Mouse (Mus musculus) Muller cell, postnatal 12 days (primary cell): ENCODE data around the gene Cdh23.

Experiments
- DNase-seq: peaks from one replicate; pipeline ENCODE4 v3.0.0-alpha.2; 2015; ENCODE audit errors: inconsistent ontology term

Cdh23 gene

DNA sequence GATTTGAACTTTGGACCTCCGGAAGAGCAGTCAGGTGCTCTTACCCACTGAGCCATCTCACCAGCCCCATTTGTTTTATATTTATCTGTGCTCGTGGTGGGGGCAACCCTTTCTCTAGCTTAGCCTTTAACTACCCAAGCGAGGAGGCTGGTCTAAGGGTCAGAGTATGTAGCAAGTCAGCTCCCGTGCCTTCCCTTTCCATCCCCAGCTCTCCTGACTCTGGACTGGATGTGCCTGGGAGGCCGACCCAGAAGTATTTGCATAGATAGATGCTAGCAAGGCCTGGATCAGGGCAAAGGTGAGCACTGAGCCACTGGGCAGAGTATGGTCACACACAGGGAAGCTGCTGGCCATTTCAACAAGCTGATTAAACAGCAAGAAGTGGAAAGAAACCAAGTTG is 12.5 kb upstream of the Cdh23 start:
- no peak for DNase-seq

DNA sequence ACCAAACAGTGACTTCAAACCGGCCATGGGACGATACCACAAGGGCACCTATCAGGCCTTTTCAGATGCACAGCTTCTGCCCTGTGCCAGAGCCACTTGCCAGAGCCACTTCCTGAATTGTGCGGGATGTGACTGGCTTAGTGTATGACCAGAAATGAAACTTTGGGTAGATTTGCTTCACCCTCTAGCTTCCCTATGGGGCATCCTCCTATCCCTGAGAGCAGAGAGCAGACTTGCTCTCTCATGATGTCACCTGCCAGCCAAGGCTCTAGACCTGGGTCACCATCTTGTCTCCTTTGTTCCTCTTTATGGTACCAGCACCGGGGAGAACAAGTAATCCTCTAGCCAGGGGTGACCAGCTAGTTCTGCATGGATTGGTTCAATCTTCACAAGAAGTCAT is 10.0 kb upstream of the Cdh23 start:
- DNase-seq = no peak

DNA sequence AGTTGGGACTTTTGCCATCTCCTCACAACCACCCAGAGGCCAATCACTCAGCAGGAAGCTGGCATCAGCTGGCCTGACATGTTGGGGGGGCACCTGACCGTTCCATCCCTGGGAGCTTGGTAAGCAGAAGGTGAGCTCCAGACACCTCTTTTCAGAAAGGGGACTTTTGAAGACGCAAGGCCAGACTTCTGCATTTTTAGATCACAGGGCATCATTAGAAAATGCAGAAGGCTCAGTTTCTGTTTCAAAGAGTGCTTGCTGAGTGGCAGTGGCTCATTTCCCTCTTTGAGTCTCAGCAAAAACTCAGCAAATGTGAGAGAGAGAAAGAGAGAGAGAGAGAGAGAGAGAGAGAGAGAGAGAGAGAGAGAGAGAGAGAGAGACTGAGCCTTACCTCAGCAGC is 8.8 kb upstream of the Cdh23 start:
- no peak for DNase-seq

DNA sequence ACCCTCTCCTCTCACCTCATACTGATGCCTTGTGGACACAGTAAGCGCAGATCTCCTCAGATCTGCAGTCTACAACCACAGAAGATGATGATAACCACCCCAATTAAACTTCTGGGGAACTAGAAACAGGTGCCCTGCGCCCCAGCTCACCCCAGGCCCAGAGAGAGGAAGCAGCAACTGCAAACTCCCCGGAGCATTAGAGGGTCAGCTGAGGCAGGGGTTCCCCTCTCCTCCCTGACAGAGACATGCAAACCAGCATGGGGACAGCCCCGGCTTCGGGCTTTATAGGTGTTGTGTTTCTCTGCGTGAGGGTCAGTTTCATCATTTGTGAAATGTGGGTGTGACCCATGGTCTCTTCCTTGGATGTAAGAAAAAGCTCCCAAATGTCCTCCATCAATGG is 1.5 kb upstream of the Cdh23 start:
- no peak for DNase-seq

DNA sequence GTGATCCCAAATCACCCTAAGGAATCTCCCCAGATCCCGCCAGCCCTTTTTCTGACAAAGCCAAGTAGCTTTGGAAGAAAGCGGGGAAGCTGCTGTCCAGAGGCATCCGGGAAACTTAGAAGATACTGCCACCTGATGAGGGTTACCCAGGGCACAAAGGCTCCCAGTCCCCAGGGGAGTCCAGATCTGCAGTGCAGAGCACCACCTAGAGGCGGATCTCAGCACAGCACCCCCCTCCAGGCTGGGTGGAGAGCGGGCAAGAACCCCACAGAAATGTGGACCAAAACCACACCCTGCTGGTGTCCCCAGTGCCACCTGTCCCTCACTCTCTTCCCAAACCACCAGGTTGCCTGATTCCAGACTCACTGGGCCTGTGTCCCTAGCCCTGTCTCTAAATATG is 685 bp upstream of the Cdh23 start:
- peak; percentile 67 for DNase-seq

GRCm38 (mm10) chr10:60691671-60692390 is 4.5 kb downstream of the Cdh23 start:
- DNase-seq = no peak

- DNase-seq = no peak
These were observed 5.3 kb downstream of the Cdh23 start for GRCm38 (mm10) chr10:60690960-60691359.

GRCm38 (mm10) chr10:60689396-60689795 is 6.9 kb downstream of the Cdh23 start:
- no peak for DNase-seq

DNA sequence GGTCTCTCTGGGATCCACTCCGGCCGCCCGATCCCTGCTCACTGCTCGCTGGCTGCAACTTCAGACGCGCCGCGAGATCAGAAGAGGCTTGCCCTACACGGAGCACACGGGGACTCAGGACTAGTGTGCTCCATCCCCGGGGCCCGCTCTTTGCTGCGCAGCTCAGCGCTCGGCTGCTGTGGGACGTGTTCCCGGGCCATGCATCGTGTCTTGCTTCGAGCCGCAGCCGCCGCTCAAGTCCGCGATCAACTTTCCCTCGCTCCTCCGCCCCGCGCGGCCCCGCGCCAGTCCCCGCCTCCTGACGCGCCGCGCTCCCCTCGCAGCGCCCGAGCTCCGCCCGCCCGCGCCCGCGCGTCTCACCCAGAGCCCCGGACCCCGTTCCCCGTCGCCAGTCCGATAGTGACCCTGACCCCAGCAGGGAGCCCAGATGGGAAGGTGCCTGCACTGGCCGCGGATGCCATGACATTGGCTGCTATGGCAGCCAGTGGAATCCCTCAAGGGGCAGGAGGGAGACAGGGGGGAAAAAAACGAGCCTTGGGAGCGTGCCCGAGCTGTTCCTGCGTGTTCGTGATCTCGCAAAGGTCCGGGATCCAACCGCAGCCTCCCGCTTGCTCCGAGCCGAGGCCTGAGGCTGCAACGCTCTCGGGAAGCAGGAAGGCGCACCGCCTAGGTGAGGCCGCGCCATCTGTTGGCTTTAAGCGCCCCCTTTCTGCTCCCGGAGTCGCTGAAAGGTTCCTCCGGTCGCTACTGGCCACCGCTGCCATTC is 9.1 kb downstream of the Cdh23 start:
- peak; percentile 81 for DNase-seq

GRCm38 (mm10) chr10:60686641-60686975 is 9.7 kb downstream of the Cdh23 start:
- peak; percentile 56 for DNase-seq

GRCm38 (mm10) chr10:60685764-60686640 is 10.3 kb downstream of the Cdh23 start:
- peak; percentile 72 for DNase-seq

DNA sequence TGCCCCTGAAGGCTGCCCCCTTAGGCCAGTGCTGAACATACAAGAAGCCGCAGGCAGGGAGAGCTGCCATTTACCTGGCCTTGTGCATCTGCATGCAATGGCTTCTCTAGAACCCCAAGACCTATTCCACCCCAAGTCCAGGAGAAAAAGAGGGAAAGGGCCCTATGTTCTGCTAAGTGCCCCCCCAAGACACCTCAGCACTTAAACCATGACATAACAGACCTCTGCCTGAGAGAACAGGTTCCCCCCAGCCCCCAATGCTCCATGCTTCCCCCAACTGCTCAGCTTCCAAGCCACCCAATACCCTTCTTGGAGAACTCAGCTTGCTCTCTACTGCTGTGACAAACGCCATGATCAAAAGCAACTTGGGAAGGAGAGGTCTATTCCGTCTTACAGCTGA is 17.4 kb downstream of the Cdh23 start:
- no peak for DNase-seq

GRCm38 (mm10) chr10:60677319-60677718 is 19.0 kb downstream of the Cdh23 start:
- no peak for DNase-seq

DNA sequence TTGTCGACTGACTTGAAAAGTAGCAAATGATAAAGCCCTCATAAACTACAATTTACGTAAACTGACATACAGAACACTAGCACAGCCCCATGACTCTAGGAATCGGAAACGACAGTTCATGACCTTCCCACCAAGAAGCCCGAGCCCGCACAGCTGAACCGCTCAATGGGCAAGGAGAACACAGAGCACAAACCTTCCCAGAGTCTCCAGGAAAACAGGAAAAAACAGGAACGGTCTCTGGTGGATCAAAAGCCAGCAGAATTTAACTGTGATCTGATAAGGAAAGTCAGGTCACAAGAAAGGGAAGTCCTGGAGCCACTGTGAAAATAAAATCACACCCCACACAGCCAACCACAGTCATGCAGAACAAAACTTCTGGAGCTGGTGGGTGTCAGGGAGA is 26.1 kb downstream of the Cdh23 start:
- no peak for DNase-seq

GRCm38 (mm10) chr10:60668591-60668990 is 27.7 kb downstream of the Cdh23 start:
- DNase-seq = no peak

- no peak for DNase-seq
These were observed 35.3 kb downstream of the Cdh23 start for GRCm38 (mm10) chr10:60660986-60661385.

- no peak for DNase-seq
These were observed 36.8 kb downstream of the Cdh23 start for GRCm38 (mm10) chr10:60659450-60660020.

DNA sequence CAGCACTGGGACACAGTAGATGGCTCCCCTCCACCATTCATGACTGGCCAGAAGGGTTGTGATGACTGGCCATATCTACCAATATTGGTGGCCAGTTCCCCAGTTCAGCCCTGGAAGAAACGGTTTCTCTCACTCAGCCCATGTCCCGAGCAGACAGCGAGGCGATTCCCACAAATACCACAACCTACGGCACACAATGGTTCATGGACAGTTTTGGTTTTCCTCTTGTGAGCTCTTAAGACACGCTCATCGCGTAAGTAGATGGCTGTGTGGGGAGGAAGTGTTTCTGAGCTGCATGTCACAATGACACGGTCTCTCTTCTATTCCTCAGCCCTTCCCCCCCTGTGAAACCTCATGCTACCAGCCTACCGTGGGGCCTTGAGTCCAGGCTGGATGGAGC is 38.1 kb downstream of the Cdh23 start:
- DNase-seq = no peak

GRCm38 (mm10) chr10:60653675-60654074 is 42.6 kb downstream of the Cdh23 start:
- DNase-seq = no peak

GRCm38 (mm10) chr10:60653106-60653505 is 43.2 kb downstream of the Cdh23 start:
- no peak for DNase-seq

DNA sequence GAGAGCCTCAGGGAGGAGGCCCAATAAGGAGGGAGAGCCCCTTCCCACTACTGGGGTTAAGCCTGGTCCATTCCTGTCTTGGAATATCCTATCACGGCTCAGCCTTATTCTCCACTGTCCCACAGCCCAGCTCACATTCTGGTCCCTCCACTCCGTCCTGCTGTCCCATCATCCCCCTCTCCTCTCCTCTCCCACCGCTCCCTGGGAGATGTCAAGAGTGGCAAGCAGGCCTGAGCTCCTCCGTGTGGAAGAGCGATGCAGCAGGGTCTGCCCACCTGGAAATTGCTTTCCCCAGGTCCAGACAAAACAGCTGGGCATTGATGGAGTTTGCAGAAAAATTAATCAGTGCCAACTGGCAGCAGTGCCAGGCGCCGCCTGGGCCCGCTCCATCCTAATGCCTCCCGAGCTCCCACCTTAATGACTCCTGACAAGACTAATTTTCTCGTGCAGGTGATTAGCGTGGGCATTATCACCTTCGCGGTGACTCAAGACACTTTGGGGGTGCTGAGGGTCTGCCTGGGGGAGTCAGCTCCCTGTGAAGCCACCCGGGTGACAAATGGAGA is 52.1 kb downstream of the Cdh23 start:
- no peak for DNase-seq

DNA sequence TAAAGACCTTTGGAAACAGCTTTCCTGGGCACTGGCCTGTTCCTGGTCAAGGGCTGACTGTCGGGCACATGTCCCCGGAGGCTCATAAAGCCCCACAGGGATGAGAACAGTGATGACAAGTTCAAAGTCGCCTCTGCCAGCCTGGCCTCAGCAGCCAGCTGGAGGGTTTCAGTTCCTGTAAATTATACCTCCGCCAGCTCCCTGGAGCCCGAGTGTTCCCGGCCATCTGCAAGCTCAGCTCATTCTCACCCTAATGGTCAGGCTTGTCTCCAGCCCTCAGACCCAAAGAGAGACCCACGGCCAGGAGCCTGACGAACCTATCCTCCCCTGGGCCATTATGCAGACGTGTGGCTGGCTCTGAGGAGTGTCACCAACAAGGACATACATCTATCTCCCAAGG is 57.0 kb downstream of the Cdh23 start:
- DNase-seq = no peak
